Mouse (Mus musculus) E14TG2a.4 (cell line): ENCODE measurements around the gene Nudt15.

ENCODE experiments used
- CTCF ChIP-seq: conservative IDR thresholded peaks from 2 replicates; pipeline ENCODE4 v1.5.1; 2014; ENCODE audit warnings: low read length
- POU5F1 ChIP-seq: IDR thresholded peaks from 2 replicates; pipeline ENCODE4 v1.6.1; 2014; ENCODE audit warnings: low read length, borderline replicate concordance

DNA sequence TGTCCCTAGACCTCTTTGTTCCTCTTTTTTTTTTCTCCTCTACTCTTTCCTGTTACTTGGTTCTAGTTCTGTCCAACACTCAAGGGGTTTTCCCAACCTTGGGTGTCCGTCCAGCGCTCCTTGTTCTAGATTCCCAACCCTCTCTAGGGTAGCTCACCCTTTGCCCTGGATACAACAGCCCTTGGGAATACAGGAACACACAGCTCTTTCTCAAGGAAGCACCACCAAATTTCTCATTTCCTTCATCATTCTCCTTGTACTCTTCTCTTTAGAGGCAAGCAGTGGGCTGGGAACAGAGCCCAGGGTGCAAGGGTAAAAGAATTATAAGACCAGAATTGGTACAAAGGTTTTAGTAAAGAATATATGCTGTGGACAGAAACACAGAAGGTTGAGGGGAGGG is 12.4 kb downstream of the Nudt15 start:
- TF ChIP-seq CTCF (no peak), POU5F1 (no peak)
